Mouse (Mus musculus) kidney, postnatal 36 days (tissue): Measurements from ENCODE around the gene Tube1.
"Not testable (repeated sequence)": the region's sequence is repeated elsewhere in the genome, so short reads cannot be mapped to it uniquely, and the experiment has no call there.

Source experiments
- DNase-seq, 2 experiments: peaks; one replicate each; pipeline ENCODE4 v3.0.0; 2021 to 2022; ENCODE audit warnings: mixed read lengths in 2 of 2

The Tube1 gene

DNA sequence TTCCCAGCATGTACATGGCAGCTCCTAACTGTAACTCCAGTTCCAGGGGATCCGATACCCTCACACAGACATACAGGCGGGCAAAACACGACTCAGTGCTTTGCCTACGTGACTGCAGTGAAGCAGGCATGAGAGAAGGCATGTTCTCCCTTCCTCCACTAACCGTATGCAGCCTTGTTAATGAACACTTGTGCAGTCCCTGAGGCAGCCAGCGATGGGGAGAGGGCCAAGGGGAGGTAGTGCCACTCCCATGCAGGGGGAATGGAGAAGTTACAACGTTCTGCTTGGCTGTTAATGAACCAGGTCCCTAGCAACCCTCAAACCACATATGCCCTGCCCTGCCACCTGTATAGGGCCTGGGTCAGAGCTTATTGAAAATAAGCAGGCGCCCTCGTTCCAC is 35.9 kb downstream of the Tube1 start:
- no peak for DNase-seq

DNA sequence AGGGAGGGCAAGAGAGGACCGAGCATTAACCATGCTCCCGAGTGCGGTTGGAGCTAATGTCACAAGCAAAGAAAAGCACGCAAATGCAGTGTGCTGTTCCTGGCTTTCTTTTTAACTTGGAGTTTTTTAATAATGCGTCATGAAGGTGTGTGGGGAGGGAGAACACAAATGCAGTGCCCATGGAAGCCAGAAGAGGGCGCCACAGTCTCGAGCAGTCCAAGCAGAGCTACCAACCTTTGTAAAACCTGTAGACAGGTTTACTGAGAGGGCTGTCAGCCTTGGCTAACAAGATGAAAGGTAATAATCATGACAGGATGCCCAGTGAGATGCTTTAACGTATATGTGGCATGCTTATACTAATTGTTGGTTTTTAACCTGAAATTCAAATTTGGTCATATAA is 36.4 kb downstream of the Tube1 start:
- DNase-seq, result peak; percentile 57 to 86

DNA sequence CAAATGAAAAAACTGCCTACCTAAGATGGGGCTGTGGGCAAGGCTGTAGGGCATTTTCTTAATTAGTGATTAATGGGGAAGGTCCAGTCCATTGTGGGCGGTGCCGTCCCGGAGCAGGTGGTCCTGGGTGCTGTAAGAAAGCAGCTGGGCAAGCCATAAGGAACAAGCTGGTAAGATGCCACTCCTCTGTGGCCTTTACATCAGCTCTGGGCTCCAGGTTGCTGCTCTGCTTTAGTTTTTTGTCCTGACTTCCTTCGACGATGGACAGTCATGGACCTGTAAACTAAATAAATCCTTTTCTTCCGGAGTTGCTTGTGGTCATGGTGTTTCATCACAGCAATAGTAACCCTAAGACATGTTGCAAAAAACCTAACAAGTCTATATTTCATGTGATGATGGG is 36.9 kb downstream of the Tube1 start:
- no peak for DNase-seq

DNA sequence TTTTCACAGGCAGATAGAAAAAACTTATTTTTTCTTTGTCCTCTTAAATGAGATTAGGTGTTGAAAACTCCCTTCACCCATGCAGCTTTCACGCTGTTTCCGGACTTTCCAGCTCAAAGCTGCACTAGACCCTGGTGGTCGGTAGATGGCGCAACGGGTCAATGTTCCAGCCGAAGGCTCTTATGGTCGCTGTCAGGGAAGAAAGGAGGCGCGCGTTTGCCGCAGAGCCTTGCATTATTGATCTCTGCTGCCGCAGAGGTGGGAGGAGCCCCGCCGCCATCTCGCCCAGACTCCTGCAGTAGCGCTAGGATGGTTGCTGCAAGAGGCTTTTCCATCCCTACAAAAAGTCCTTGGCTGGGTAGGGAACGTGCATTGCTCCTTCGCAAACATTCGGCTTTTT is 37.4 kb downstream of the Tube1 start:
- peak; percentile 90 to 94 for DNase-seq

DNA sequence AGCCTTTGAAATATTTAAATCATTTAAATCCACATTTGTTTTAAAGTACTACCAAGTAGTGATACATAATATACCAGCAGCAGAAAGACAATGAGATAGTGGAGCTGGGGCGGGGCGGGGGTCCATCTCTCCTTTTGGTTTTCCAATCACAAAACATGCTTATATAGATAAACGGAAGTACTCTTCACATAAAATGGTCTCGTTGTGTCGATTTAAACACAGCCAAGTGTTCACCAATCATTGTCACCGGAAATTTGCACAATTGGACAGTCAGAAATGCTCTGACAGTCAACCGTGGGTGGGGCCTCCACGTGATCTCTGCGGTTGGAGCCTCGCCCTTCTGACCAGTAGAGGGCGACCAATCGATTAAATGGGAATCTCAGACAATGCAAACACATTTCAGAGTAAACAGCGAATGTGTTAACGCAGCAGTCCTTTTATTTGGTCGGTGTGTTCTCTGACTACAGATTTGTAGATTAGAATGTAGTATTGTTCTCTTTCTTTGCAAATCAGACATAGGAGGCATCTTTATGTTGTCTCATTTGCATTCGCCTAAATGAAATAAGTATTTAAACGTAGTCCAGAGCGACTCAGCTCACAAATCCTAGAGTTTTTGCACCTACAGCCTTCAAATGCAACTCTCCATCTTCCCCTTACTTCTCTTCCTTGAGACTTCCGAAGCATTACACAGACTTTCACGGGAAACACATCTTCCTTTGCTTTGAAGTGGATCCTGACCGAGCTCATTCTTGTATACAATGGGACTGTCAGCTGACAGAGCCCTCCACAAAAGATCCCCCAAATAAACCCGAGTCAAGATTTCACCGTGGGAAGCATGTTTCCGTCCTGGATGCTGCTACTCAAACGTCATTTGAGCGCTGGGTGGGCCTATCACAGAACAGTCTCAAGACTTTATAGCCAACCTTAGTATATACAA is 38.1 kb downstream of the Tube1 start:
- peak; percentile 86 to 90 for DNase-seq

DNA sequence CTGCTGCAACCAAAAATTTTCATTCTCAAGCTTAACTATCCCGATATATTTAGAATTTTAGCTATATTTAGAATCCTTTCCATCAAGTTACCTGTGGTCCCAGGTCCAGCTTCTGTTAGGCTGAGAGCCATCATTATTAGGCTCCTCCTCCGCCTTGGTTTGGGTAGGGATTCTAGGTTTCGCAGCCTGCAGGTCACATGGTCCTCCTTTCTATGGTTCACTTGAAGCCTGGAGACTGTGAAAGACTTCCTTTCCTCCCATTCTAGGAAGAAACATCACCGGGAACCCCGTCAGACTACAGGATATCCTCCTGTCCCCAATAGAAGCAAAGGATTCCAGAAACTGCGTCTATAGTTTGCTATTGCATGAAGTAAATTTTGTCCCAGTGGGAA is 38.8 kb downstream of the Tube1 start:
- no peak for DNase-seq

DNA sequence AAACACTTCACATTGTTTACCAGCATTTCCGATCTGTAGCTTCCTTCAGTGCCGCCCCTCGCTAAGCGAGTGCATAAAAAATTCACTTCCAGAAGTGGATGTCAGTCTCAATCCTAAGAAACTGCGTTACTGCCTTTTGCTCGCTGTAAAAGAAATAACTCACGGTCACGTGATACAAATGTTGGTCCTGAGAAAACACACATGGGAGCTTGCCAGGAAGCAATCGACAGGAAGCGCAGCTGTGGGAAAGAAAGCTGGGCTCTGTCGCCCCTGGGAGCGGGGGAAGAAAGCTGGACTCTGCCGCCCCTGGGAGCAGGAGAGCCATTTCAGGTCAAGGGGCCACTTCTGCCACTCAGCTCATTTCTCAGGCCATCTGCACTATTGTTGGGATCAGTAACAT is 39.3 kb downstream of the Tube1 start:
- peak; percentile 46 for DNase-seq

DNA sequence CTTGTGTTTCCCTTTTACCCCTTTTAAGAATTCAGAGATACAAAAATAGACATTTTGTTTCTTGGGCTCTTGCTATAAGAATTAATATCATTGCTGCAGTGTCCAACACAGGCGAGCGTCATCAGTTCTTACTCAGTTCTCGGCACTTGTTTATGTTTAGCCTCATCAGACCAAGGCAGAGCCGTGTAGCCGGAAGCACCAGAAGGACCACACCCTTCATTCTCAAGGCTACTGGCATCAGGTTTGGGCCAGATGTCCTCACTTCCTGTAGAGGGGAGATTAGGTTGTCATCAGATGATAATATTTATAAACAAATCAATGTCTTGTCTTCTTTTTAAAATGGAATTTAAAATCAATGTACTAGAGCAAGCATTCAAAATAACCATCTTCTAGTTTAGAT is 43.2 kb downstream of the Tube1 start:
- no peak for DNase-seq

DNA sequence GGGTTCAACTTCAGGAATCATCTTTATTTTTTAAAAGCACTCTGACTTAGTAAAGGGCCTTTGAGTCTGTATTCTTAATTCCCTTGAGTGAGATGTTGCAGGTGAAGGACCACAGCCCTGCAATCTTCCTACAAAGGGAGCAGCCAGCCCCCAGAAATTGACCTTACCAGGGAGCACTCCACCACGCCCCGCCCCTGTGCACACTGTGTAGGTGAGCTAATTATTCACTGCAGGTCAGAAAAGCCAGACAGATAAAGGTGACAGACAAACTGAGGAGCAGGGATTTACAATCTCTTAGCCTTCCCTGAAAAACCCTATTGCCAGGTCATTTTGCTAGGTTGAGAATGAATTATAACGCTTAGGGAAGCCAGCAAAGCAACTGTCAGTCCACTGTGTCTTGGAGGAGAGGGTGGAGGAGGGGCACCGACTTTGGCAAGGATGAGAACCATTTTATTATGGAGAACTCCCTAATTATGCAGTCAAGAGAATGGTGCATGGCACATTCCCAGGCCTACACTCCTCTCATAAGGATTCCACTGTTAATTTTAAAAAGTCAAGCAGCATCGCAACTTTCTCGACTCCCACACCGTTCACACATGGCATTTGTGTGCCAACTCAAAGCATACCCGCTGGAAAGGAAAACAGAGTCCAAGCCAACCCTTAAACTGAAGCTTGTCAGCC is 51.2 kb downstream of the Tube1 start:
- no peak for DNase-seq

DNA sequence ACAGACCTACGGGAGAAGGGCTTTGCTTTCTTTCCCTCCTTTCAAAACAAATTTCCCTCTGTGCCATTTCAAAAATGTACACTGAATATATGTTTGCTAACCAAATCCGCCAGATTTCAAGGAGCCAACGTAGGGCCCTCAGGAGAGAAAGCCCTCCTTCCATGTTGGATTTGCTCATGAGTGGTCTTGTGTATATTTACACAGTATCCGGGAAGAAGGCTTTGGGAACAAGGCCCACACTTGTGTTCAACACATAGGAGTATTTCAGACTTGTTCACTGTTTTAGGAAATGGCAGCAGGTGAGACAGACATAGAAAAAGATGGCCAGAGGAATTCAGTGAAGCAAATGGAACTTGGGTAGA is 51.8 kb downstream of the Tube1 start:
- DNase-seq, result no peak

DNA sequence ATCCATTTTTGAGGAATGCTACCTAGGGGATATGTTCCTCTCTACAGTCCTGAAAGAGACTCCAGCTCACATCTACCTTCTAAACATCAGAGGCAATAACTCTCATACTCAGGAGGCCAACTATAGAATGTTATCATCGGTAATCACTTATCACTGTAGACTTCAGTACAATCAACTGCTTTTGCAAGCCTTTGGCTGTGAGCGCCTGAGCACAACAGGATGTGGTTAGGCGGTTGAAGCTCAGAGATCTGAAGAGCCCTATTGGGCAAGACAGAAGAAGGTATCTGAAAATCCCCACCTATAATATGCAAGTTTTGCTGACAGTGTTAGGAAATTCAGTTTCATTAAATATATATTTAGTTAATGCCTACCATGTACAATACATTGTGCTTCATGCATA is 58.9 kb downstream of the Tube1 start:
- no peak for DNase-seq

DNA sequence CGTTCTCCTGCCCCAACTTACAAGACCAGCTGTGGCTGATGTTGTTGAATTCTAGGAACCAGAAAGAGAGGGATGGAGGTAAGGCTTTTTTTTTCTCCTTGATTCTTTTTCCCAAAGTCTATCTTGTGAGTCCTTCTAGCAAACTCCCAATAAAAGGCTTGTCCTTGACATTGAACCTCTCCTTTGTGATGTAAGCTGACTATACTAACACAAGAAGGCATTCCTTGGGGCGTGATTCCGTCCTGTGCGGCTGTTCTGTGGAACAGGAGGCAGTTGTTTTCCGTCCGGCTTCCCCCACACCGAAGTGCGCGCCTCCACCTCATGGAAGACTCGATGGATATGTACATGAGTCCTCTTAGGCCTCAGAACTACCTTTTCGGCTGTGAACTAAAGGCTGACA is 64.4 kb downstream of the Tube1 start:
- DNase-seq, result not testable (repeated sequence)
